ENCODE assay signal across 40 mouse cellular contexts in the genomic region with DNA sequence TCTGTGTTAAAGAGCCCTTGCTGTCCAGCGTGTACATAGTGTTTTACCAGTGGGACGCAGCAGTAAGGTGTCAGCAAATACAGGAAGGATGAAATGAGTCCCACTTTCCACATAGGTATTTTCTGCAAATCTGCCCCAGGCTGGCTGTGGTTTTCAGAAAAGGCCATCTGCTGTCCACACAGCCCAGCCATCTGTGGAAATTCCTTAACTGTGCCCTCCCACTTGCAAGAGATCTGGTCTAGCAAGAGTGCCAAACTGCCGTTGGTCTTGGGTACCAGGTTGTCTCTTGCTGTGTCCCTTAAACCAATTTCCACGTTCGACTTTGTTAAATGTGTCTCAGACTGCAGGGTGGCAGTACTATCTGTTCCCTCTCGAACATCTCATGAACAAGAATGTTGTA. TPM values are rescaled to one million over a fixed set of nuclear protein-coding genes. Genes with fewer than 3 reads are reported as not detected.
A peak's percentile ranks its signal among the peaks of the same experiment; 100 is the strongest.
DNase-seq lines count a peak whose midpoint lies in the region; ATAC-seq and TF ChIP-seq lines count a peak whose summit lies in the region.
"Had no signal": no experiment of that assay in that cellular context is flagged by ENCODE, and none has a peak within 500 bp of the region (broad histone marks: within the 10 kb centered on the region; RNA-seq: fewer than 3 reads in every experiment).

No protein-coding gene starts in this region.

- H3K4me1 ChIP-seq in hindbrain, postnatal 0 days (ENCODE audit: insufficient read depth, low read length): no peaks in the 10 kb centered on the region
- H3K4me1 ChIP-seq in hindbrain, embryonic 10.5 days (replicated peaks): no peaks in the 10 kb centered on the region
- H3K4me1 ChIP-seq in cerebellum, adult 2 months (ENCODE audit: control insufficient read depth, insufficient read depth, low read length): peaks cover 12% of the 10 kb centered on the region
- no peaks in the 10 kb centered on the region for H3K4me1 ChIP-seq in neural tube, embryonic 15.5 days
- H3K4me1 ChIP-seq: forebrain, embryonic 12.5 days; hindbrain, embryonic 13.5 days; liver, embryonic 13.5 days; megakaryocyte, embryonic 14.5 days; midbrain, embryonic 15.5 days had no signal

- DNase-seq in hindbrain, postnatal 0 days (ENCODE audit: low spot score): peak; percentile 9
- no peak for DNase-seq in hindbrain, embryonic 10.5 days (ENCODE audit: low spot score)
- DNase-seq in brain, adult 2 months (ENCODE audit: low read depth, low spot score): peak; percentile 92
- DNase-seq in cerebellum, adult 2 months: peak; percentile 66 to 79
- peak; percentile 66 to 76 for DNase-seq in cerebellum, postnatal 14 days
- DNase-seq in gastrocnemius, adult 2 months: no peak
- no peak for DNase-seq in left cerebral cortex, adult 9 months (ENCODE audit: low spot score in 2 of 2)
- DNase-seq: adrenal gland, adult 8-10 months; forebrain, postnatal 0 days; gastrocnemius, postnatal 14 days; heart, postnatal 36 days; kidney, adult 11 months; kidney, postnatal 14 days; layer of hippocampus, adult 9-11 months; liver, embryonic 13.5 days; lung, adult 18-20 months; lung, postnatal 4 days; right cerebral cortex, adult 18-20 months; spleen, adult 18-20 months; thymus, postnatal 14 days had no signal

- H3K27me3 ChIP-seq in hindbrain, postnatal 0 days (ENCODE audit: insufficient read depth, low read length): no peaks in the 10 kb centered on the region
- H3K27me3 ChIP-seq in hindbrain, embryonic 10.5 days (ENCODE audit: insufficient read depth, poor library complexity, severe bottlenecking): no peaks in the 10 kb centered on the region
- H3K27me3 ChIP-seq in cerebellum, adult 2 months (ENCODE audit: control insufficient read depth, insufficient read depth, low read length): no peaks in the 10 kb centered on the region
- no peaks in the 10 kb centered on the region for H3K27me3 ChIP-seq in neural tube, embryonic 15.5 days (replicated peaks)
- H3K27me3 ChIP-seq: forebrain, embryonic 12.5 days; hindbrain, embryonic 13.5 days; liver, embryonic 13.5 days; megakaryocyte, embryonic 14.5 days; midbrain, embryonic 15.5 days had no signal

- no peak overlapping the region for H3K4me2 ChIP-seq in hindbrain, postnatal 0 days (ENCODE audit: low read depth, low read length)
- H3K4me2 ChIP-seq in neural tube, embryonic 15.5 days: no peak overlapping the region
- H3K4me2 ChIP-seq: forebrain, embryonic 12.5 days; heart, embryonic 11.5 days; hindbrain, embryonic 13.5 days; liver, embryonic 13.5 days; midbrain, embryonic 15.5 days had no signal

- no peak overlapping the region for H3K4me3 ChIP-seq in hindbrain, postnatal 0 days (ENCODE audit: low read length)
- no peak overlapping the region for H3K4me3 ChIP-seq in hindbrain, embryonic 10.5 days
- no peak overlapping the region for H3K4me3 ChIP-seq in cerebellum, adult 2 months (replicated peaks; ENCODE audit: insufficient read depth, low read depth, low read length)
- H3K4me3 ChIP-seq in neural tube, embryonic 15.5 days (replicated peaks): no peak overlapping the region
- H3K4me3 ChIP-seq in gastrocnemius, adult 2 months: no peak overlapping the region
- H3K4me3 ChIP-seq: forebrain, embryonic 12.5 days; hindbrain, embryonic 13.5 days; liver, embryonic 13.5 days; megakaryocyte, embryonic 14.5 days; midbrain, embryonic 15.5 days had no signal

- intact Hi-C loops in gastrocnemius, adult 2 months (cut with DNase I): no loop called here

- TF ChIP-seq POLR2A in cerebellum, adult 2 months (IDR thresholded peaks at IDR 0.05; ENCODE audit: borderline replicate concordance, insufficient read depth, low read length): no peak

- H3K27ac ChIP-seq in hindbrain, postnatal 0 days: no peak overlapping the region
- H3K27ac ChIP-seq in hindbrain, embryonic 10.5 days: no peak overlapping the region
- H3K27ac ChIP-seq in cerebellum, adult 2 months (ENCODE audit: insufficient read depth, low read length): peak overlapping the region; percentile 71; the same call in 1 of the 2 replicates
- no peak overlapping the region for H3K27ac ChIP-seq in neural tube, embryonic 15.5 days (replicated peaks)
- H3K27ac ChIP-seq in gastrocnemius, adult 2 months: no peak overlapping the region
- H3K27ac ChIP-seq: forebrain, embryonic 12.5 days; hindbrain, embryonic 13.5 days; liver, embryonic 13.5 days; midbrain, embryonic 15.5 days had no signal

- 0 out of 2 replicates have a peak, but pooled peaks have one; percentile 43 for ATAC-seq in hindbrain, postnatal 0 days
- no peak for ATAC-seq in neural tube, embryonic 15.5 days (ENCODE audit: low FRiP score)
- ATAC-seq: forebrain, postnatal 0 days; lung, postnatal 0 days; midbrain, embryonic 15.5 days had no signal

- WGBS in hindbrain, postnatal 0 days: 65% methylated on average over 6 of the region's 6 CpGs
- 88% methylated on average over 6 of the region's 6 CpGs for WGBS in hindbrain, embryonic 10.5 days
- 9% methylated on average over 6 of the region's 6 CpGs for WGBS in cerebellum, adult 2 months
- 85% methylated on average over 6 of the region's 6 CpGs for WGBS in neural tube, embryonic 15.5 days

- no peaks in the 10 kb centered on the region for H3K9me3 ChIP-seq in hindbrain, postnatal 0 days (ENCODE audit: low read length)
- H3K9me3 ChIP-seq in hindbrain, embryonic 10.5 days: no peaks in the 10 kb centered on the region
- H3K9me3 ChIP-seq in neural tube, embryonic 15.5 days (replicated peaks): no peaks in the 10 kb centered on the region
- H3K9me3 ChIP-seq: forebrain, embryonic 12.5 days; hindbrain, embryonic 13.5 days; liver, embryonic 13.5 days; megakaryocyte, embryonic 14.5 days; midbrain, embryonic 15.5 days had no signal

- H3K36me3 ChIP-seq in hindbrain, postnatal 0 days (ENCODE audit: insufficient read depth, low read length): no peaks in the 10 kb centered on the region
- no peaks in the 10 kb centered on the region for H3K36me3 ChIP-seq in hindbrain, embryonic 10.5 days
- no peaks in the 10 kb centered on the region for H3K36me3 ChIP-seq in neural tube, embryonic 15.5 days
- H3K36me3 ChIP-seq: forebrain, embryonic 12.5 days; hindbrain, embryonic 13.5 days; liver, embryonic 13.5 days; midbrain, embryonic 15.5 days had no signal

- no peak overlapping the region for H3K9ac ChIP-seq in hindbrain, postnatal 0 days (replicated peaks; ENCODE audit: low read length)
- H3K9ac ChIP-seq in neural tube, embryonic 15.5 days (replicated peaks): no peak overlapping the region
- H3K9ac ChIP-seq: forebrain, embryonic 12.5 days; forebrain, postnatal 0 days; hindbrain, embryonic 13.5 days; liver, embryonic 13.5 days; midbrain, embryonic 15.5 days had no signal

- no peak for TF ChIP-seq CTCF in hindbrain, postnatal 0 days (IDR thresholded peaks at IDR 0.05; ENCODE audit: low read depth)
- TF ChIP-seq CTCF in cerebellum, adult 2 months (IDR thresholded peaks at IDR 0.05; ENCODE audit: borderline replicate concordance, insufficient read depth, low read depth, low read length): peak; percentile 18; the same call in 1 of the 2 replicates
- no peak for TF ChIP-seq CTCF in gastrocnemius, adult 2 months (IDR thresholded peaks at IDR 0.05)

RNA-seq across cellular contexts. Expression of gene Taar3, which starts 2.4 kb away (rescaled TPM):
- total RNA-seq in hindbrain, postnatal 0 days (2014; rRNA removed): 0.21 TPM in 1 of 2 replicates, not detected in the other
- polyA plus RNA-seq in hindbrain, postnatal 0 days (2015; fragmentation: Nextera tagmentation; extraction: Ambion mirVana): not detected in 2 replicates
- not detected in 2 replicates for polyA plus RNA-seq in hindbrain, embryonic 10.5 days (2016; fragmentation: Nextera tagmentation; extraction: Ambion mirVana)
- not detected in 2 replicates for polyA plus RNA-seq in cerebellum, adult 2 months (2012; rRNA removed)
- not detected in 2 replicates for polyA plus RNA-seq in neural tube, embryonic 15.5 days (2015; fragmentation: Nextera tagmentation; extraction: Ambion mirVana)
- not detected for total RNA-seq in gastrocnemius, adult 2 months (2021)
- total RNA-seq: adrenal gland, adult 8-10 months; adrenal gland, postnatal 4 days; common myeloid progenitor, adult 5-6 weeks; forebrain, postnatal 0 days; gastrocnemius, postnatal 14 days; granulocyte monocyte progenitor cell, adult 5-6 weeks; heart, postnatal 36 days; left cerebral cortex, adult 18-20 months; left cerebral cortex, postnatal 36 days; MEL had no signal
- polyA plus RNA-seq: embryonic facial prominence, embryonic 14.5 days; forebrain, embryonic 12.5 days; forebrain, postnatal 0 days; heart, embryonic 11.5 days; heart, embryonic 16.5 days; hindbrain, embryonic 13.5 days; kidney, embryonic 14.5 days; limb, embryonic 14.5 days; liver, embryonic 13.5 days; lung, postnatal 0 days; midbrain, embryonic 15.5 days; neural tube, embryonic 11.5 days; stomach, embryonic 16.5 days; urinary bladder, adult 2 months had no signal

RNA-seq across cellular contexts. Expression of gene Taar4, which starts 8.6 kb away (rescaled TPM):
- not detected in 2 replicates for total RNA-seq in hindbrain, postnatal 0 days (2014; rRNA removed)
- polyA plus RNA-seq in hindbrain, postnatal 0 days (2015; fragmentation: Nextera tagmentation; extraction: Ambion mirVana): not detected in 2 replicates
- not detected in 2 replicates for polyA plus RNA-seq in hindbrain, embryonic 10.5 days (2016; fragmentation: Nextera tagmentation; extraction: Ambion mirVana)
- not detected in 2 replicates for polyA plus RNA-seq in cerebellum, adult 2 months (2012; rRNA removed)
- polyA plus RNA-seq in neural tube, embryonic 15.5 days (2015; fragmentation: Nextera tagmentation; extraction: Ambion mirVana): not detected in 2 replicates
- not detected for total RNA-seq in gastrocnemius, adult 2 months (2021)
- total RNA-seq: adrenal gland, adult 8-10 months; adrenal gland, postnatal 4 days; common myeloid progenitor, adult 5-6 weeks; forebrain, postnatal 0 days; gastrocnemius, postnatal 14 days; granulocyte monocyte progenitor cell, adult 5-6 weeks; heart, postnatal 36 days; left cerebral cortex, adult 18-20 months; left cerebral cortex, postnatal 36 days; MEL had no signal
- polyA plus RNA-seq: embryonic facial prominence, embryonic 14.5 days; forebrain, embryonic 12.5 days; forebrain, postnatal 0 days; heart, embryonic 11.5 days; heart, embryonic 16.5 days; hindbrain, embryonic 13.5 days; kidney, embryonic 14.5 days; liver, embryonic 13.5 days; lung, postnatal 0 days; midbrain, embryonic 15.5 days; neural tube, embryonic 11.5 days; stomach, embryonic 16.5 days; urinary bladder, adult 2 months had no signal

RNA-seq across cellular contexts. Expression of gene Taar2, which starts 13.3 kb away (rescaled TPM):
- not detected in 2 replicates for total RNA-seq in hindbrain, postnatal 0 days (2014; rRNA removed)
- polyA plus RNA-seq in hindbrain, postnatal 0 days (2015; fragmentation: Nextera tagmentation; extraction: Ambion mirVana): 0.33 TPM in 1 of 2 replicates, not detected in the other
- not detected in 2 replicates for polyA plus RNA-seq in hindbrain, embryonic 10.5 days (2016; fragmentation: Nextera tagmentation; extraction: Ambion mirVana)
- polyA plus RNA-seq in cerebellum, adult 2 months (2012; rRNA removed): not detected in 2 replicates
- polyA plus RNA-seq in neural tube, embryonic 15.5 days (2015; fragmentation: Nextera tagmentation; extraction: Ambion mirVana): not detected in 2 replicates
- not detected for total RNA-seq in gastrocnemius, adult 2 months (2021)
- total RNA-seq: adrenal gland, adult 8-10 months; adrenal gland, postnatal 4 days; common myeloid progenitor, adult 5-6 weeks; forebrain, postnatal 0 days; gastrocnemius, postnatal 14 days; granulocyte monocyte progenitor cell, adult 5-6 weeks; heart, postnatal 36 days; left cerebral cortex, adult 18-20 months; left cerebral cortex, postnatal 36 days; MEL had no signal
- polyA plus RNA-seq: embryonic facial prominence, embryonic 14.5 days; forebrain, embryonic 12.5 days; heart, embryonic 11.5 days; heart, embryonic 16.5 days; hindbrain, embryonic 13.5 days; kidney, embryonic 14.5 days; limb, embryonic 14.5 days; liver, embryonic 13.5 days; neural tube, embryonic 11.5 days; urinary bladder, adult 2 months had no signal

RNA-seq across cellular contexts. Expression of gene Taar5, which starts 18.8 kb away (rescaled TPM):
- total RNA-seq in hindbrain, postnatal 0 days (2014; rRNA removed): not detected in 2 replicates
- polyA plus RNA-seq in hindbrain, postnatal 0 days (2015; fragmentation: Nextera tagmentation; extraction: Ambion mirVana): not detected in 2 replicates
- not detected in 2 replicates for polyA plus RNA-seq in hindbrain, embryonic 10.5 days (2016; fragmentation: Nextera tagmentation; extraction: Ambion mirVana)
- not detected in 2 replicates for polyA plus RNA-seq in cerebellum, adult 2 months (2012; rRNA removed)
- polyA plus RNA-seq in neural tube, embryonic 15.5 days (2015; fragmentation: Nextera tagmentation; extraction: Ambion mirVana): 0.18 TPM in 1 of 2 replicates, not detected in the other
- not detected for total RNA-seq in gastrocnemius, adult 2 months (2021)
- total RNA-seq: adrenal gland, adult 8-10 months; adrenal gland, postnatal 4 days; common myeloid progenitor, adult 5-6 weeks; forebrain, postnatal 0 days; gastrocnemius, postnatal 14 days; granulocyte monocyte progenitor cell, adult 5-6 weeks; heart, postnatal 36 days; left cerebral cortex, adult 18-20 months; left cerebral cortex, postnatal 36 days; MEL had no signal
- polyA plus RNA-seq: embryonic facial prominence, embryonic 14.5 days; forebrain, embryonic 12.5 days; forebrain, postnatal 0 days; heart, embryonic 11.5 days; heart, embryonic 16.5 days; hindbrain, embryonic 13.5 days; kidney, embryonic 14.5 days; liver, embryonic 13.5 days; lung, postnatal 0 days; midbrain, embryonic 15.5 days; neural tube, embryonic 11.5 days; stomach, embryonic 16.5 days; urinary bladder, adult 2 months had no signal

RNA-seq across cellular contexts. Expression of gene Taar1, which starts 31.6 kb away (rescaled TPM):
- not detected in 2 replicates for total RNA-seq in hindbrain, postnatal 0 days (2014; rRNA removed)
- not detected in 2 replicates for polyA plus RNA-seq in hindbrain, postnatal 0 days (2015; fragmentation: Nextera tagmentation; extraction: Ambion mirVana)
- not detected in 2 replicates for polyA plus RNA-seq in hindbrain, embryonic 10.5 days (2016; fragmentation: Nextera tagmentation; extraction: Ambion mirVana)
- not detected in 2 replicates for polyA plus RNA-seq in cerebellum, adult 2 months (2012; rRNA removed)
- polyA plus RNA-seq in neural tube, embryonic 15.5 days (2015; fragmentation: Nextera tagmentation; extraction: Ambion mirVana): not detected in 2 replicates
- total RNA-seq in gastrocnemius, adult 2 months (2021): not detected
- total RNA-seq: adrenal gland, adult 8-10 months; adrenal gland, postnatal 4 days; common myeloid progenitor, adult 5-6 weeks; forebrain, postnatal 0 days; gastrocnemius, postnatal 14 days; granulocyte monocyte progenitor cell, adult 5-6 weeks; heart, postnatal 36 days; left cerebral cortex, adult 18-20 months; left cerebral cortex, postnatal 36 days; MEL had no signal
- polyA plus RNA-seq: embryonic facial prominence, embryonic 14.5 days; forebrain, embryonic 12.5 days; forebrain, postnatal 0 days; heart, embryonic 11.5 days; heart, embryonic 16.5 days; hindbrain, embryonic 13.5 days; kidney, embryonic 14.5 days; limb, embryonic 14.5 days; liver, embryonic 13.5 days; lung, postnatal 0 days; midbrain, embryonic 15.5 days; neural tube, embryonic 11.5 days; stomach, embryonic 16.5 days; urinary bladder, adult 2 months had no signal

Comparison
In these comparisons a context has a peak if more than half of its experiments do, and no peak if none do; other contexts are left out.
1. DNase-seq: peak in hindbrain, postnatal 0 days (single experiment), brain, adult 2 months (single experiment), cerebellum, adult 2 months (2 of 2) and cerebellum, postnatal 14 days (2 of 2); none in hindbrain, embryonic 10.5 days (single experiment), gastrocnemius, adult 2 months (single experiment) and left cerebral cortex, adult 9 months (0 of 2).